Mouse (Mus musculus) small intestine, adult 2 months (tissue): Measurements from ENCODE around the gene Ankar. TPM values are rescaled to one million over a fixed set of nuclear protein-coding genes. Genes with fewer than 3 reads are reported as not detected.

Experiments
- H3K27ac ChIP-seq: fragments of 200-500 bp; 2 replicates; pipeline ENCODE4 v1.5.1; 2012; ENCODE audit warnings: low read depth, low read length, control low read depth, inconsistent platforms; ENCODE audit not compliant: insufficient read depth
- H3K27me3 ChIP-seq: fragments of 200-500 bp; 2 replicates; pipeline ENCODE4 v1.6.1; 2012; ENCODE audit warnings: mild to moderate bottlenecking, moderate library complexity, low read length, inconsistent platforms; ENCODE audit not compliant: control insufficient read depth, insufficient read depth
- H3K36me3 ChIP-seq: fragments of 200-500 bp; 2 replicates; pipeline ENCODE4 v1.6.1; 2012; ENCODE audit warnings: mild to moderate bottlenecking, low read length, control low read depth, inconsistent platforms; ENCODE audit not compliant: control insufficient read depth, insufficient read depth
- H3K4me1 ChIP-seq: fragments of 200-500 bp; 2 replicates; pipeline ENCODE4 v1.6.1; 2012; ENCODE audit warnings: low read length, inconsistent platforms, mixed read lengths; ENCODE audit not compliant: control insufficient read depth, insufficient read depth, insufficient read length
- H3K4me3 ChIP-seq: fragments of 200-500 bp; 2 replicates; pipeline ENCODE4 v1.5.1; 2012; ENCODE audit warnings: low read depth, mild to moderate bottlenecking, control low read depth, inconsistent platforms, low read length, moderate library complexity
- CTCF ChIP-seq: fragments of 200-500 bp; IDR thresholded peaks from 2 replicates; pipeline ENCODE4 v1.5.1; 2012; ENCODE audit warnings: low read depth, mild to moderate bottlenecking, control low read depth, inconsistent platforms, low read length, moderate library complexity, mixed read lengths; ENCODE audit not compliant: insufficient replicate concordance, insufficient read length; ENCODE audit errors: extremely low read depth
- POLR2A ChIP-seq: fragments of 200-500 bp; IDR thresholded peaks from 2 replicates; pipeline ENCODE4 v1.6.1; 2012; ENCODE audit warnings: low read depth, mild to moderate bottlenecking, control low read depth, inconsistent platforms, low read length, moderate library complexity
- WGBS: fragments of 180-500 bp; shearing (Covaris S2); methylation state at CpG from one replicate; pipeline ENCODE4 v1.1.7; 2018; 5-methylcytosine and 5-hydroxymethylcytosine counted together
- polyA plus RNA-seq: library from polyadenylated mRNA; depleted of rRNA; stranded (reverse); fragments of >200 nt; gene quantifications from 2 replicates; pipeline ENCODE4 v1.2.3, GENCODE M21; 2012; rRNA removed

Ankar gene
- polyA plus RNA-seq, result not detected in 2 replicates

- WGBS, result 82% methylated on average over 11 of the region's 11 CpGs
- no peak for TF ChIP-seq POLR2A
- TF ChIP-seq CTCF, result no peak
Measured at GRCm38 (mm10) chr1:72700479-72700878, at the start of gene Ankar. Gene Ankar (minus strand): TSS chr1:72700579.

GRCm38 (mm10) chr1:72746382-72746781 lies 46.0 kb upstream of the Ankar start:
- WGBS, result 70% methylated on average over 7 of the region's 7 CpGs
- TF ChIP-seq CTCF (no peak), POLR2A (no peak)
- H3K27ac ChIP-seq, result no peak overlapping the region
- H3K4me3 ChIP-seq, result no peak overlapping the region
- no peaks in the 10 kb centered on the region for H3K27me3 ChIP-seq
- no peaks in the 10 kb centered on the region for H3K4me1 ChIP-seq
- H3K36me3 ChIP-seq, result no peaks in the 10 kb centered on the region

More at GRCm38 (mm10) chr1:72700479-72700878, at the start of gene Ankar:
- no peaks in the 10 kb centered on the region for H3K4me1 ChIP-seq
- no peaks in the 10 kb centered on the region for H3K36me3 ChIP-seq
- H3K27ac ChIP-seq, result no peak within 1 kb of the TSS
- no peak within 1 kb of the TSS for H3K4me3 ChIP-seq
- H3K27me3 ChIP-seq, result no peaks in the 10 kb centered on the region

GRCm38 (mm10) chr1:72744816-72745506 lies 44.6 kb upstream of the Ankar start:
- TF ChIP-seq POLR2A (no peak), CTCF (no peak)
- no peaks in the 10 kb centered on the region for H3K4me1 ChIP-seq
- H3K27me3 ChIP-seq, result no peaks in the 10 kb centered on the region
- no peak overlapping the region for H3K4me3 ChIP-seq
- no peak overlapping the region for H3K27ac ChIP-seq
- WGBS, result 71% methylated on average over 8 of the region's 8 CpGs
- no peaks in the 10 kb centered on the region for H3K36me3 ChIP-seq

GRCm38 (mm10) chr1:72741406-72741805 lies 41.0 kb upstream of the Ankar start:
- Histone ChIP-seq H3K27me3 (no peaks in the 10 kb centered on the region), H3K4me1 (no peaks in the 10 kb centered on the region), H3K27ac (no peak overlapping the region), H3K36me3 (no peaks in the 10 kb centered on the region), H3K4me3 (no peak overlapping the region)
- 84% methylated on average over 5 of the region's 5 CpGs for WGBS
- no peak for TF ChIP-seq CTCF
- no peak for TF ChIP-seq POLR2A

GRCm38 (mm10) chr1:72739681-72740063 lies 39.3 kb upstream of the Ankar start:
- Histone ChIP-seq H3K4me3 (no peak overlapping the region), H3K36me3 (no peaks in the 10 kb centered on the region), H3K4me1 (no peaks in the 10 kb centered on the region), H3K27me3 (no peaks in the 10 kb centered on the region), H3K27ac (no peak overlapping the region)
- TF ChIP-seq POLR2A (no peak), CTCF (no peak)
- 77% methylated on average over 10 of the region's 10 CpGs for whole genome bisulfite sequencing

- H3K27me3 ChIP-seq, result no peaks in the 10 kb centered on the region
- no peaks in the 10 kb centered on the region for H3K4me1 ChIP-seq
- no peaks in the 10 kb centered on the region for H3K36me3 ChIP-seq
- TF ChIP-seq CTCF, result no peak
- TF ChIP-seq POLR2A, result no peak
- H3K27ac ChIP-seq, result no peak overlapping the region
- no peak overlapping the region for H3K4me3 ChIP-seq
- WGBS, result 70% methylated on average over 15 of the region's 15 CpGs
Measured at GRCm38 (mm10) chr1:72738946-72739680, 38.7 kb upstream of the Ankar start.

- 64% methylated on average over 13 of the region's 13 CpGs for WGBS
- no peak overlapping the region for H3K27ac ChIP-seq
- no peaks in the 10 kb centered on the region for H3K36me3 ChIP-seq
- H3K4me1 ChIP-seq, result no peaks in the 10 kb centered on the region
- no peak for TF ChIP-seq POLR2A
- TF ChIP-seq CTCF, result no peak
- no peaks in the 10 kb centered on the region for H3K27me3 ChIP-seq
- H3K4me3 ChIP-seq, result no peak overlapping the region
Measured at GRCm38 (mm10) chr1:72736397-72737125, 36.2 kb upstream of the Ankar start.
